Mouse (Mus musculus): Measurements from ENCODE around the gene Gm49322.
A peak's percentile ranks its signal among the peaks of the same experiment; 100 is the strongest.
"Not testable (repeated sequence)": the region's sequence is repeated elsewhere in the genome, so short reads cannot be mapped to it uniquely, and the experiment has no call there.

The Gm49322 gene

DNA sequence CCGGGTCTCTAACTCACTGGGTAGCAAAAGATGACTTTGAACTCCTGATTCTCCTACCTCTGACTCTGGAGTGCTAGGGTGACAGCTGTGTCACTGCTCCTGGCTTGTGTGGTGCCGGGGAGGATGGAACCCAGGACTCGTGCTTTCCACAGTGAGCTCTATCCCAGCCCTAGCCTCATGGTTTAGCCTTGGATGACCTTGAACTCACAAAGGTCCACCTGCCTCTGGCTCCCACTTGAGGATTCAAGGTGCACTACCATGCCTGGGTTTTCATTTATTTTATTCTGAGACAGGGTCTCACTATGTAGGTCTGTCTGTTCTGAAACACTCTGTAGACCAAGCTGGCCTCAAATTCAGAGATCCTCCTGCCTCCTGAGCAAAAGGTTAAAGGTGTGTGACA lies 8.0 kb downstream of the Gm49322 start:
- DNase-seq (ENCODE audit: low spot score) = no peak

DNA sequence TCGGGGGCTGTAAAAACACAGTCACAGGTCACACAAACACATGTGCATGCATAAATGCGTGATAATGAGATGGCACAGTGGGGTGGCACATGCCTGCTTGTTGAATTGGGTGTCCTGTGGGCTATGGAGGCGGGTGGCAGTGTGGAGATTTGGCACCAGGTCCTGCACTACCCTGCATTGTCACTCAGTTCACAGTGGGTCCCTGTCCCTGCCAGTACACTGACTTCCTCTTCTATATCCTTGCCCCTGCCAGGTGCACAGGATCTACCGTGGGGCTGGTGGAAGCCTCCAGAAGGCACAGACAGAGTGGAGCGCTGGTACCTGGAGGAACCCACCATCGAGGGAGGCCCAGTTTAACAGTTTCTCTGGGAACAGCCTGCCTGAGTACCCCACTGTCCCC lies 8.5 kb downstream of the Gm49322 start:
- DNase-seq (ENCODE audit: low spot score) = no peak

GRCm38 (mm10) chr10:80618181-80618580 lies 12.4 kb downstream of the Gm49322 start:
- peak; percentile 73 for DNase-seq (ENCODE audit: low spot score)

DNA sequence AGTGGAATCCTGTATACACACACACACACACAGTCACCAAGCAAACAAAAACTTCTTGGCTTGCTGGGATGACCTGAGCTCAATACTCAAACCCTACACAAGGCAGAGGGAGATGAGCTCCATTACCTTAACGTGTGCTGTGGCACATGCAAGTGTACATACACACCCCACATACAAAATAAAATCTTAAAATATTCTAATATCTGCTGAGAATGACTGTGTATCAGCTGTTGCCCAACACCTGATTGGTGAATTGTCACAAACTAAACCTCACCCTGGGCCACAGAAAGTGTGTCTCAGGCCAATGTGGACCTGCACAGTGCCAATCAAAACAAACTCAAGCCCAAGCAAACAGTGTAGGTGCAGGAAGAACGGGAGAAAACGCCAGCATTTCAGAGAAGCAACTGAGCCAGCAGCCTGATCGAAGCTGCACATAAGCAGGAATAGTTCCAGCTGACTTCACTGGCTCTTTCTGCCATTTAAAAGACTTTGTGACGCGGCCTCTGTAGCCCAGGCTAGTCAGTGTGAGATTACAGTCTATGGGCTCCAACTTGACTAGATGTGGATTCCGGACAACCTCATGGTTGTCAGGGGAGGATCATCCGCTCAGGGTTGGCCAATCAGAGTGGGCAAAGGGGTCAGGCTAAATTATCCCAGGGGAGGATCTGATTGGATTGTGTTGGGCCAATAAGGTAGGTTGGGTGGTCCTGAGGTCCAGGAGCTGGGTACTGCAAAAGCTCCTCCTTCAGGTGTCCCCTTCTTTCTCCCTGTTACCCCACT lies 13.8 kb downstream of the Gm49322 start:
- no peak for DNase-seq (ENCODE audit: low spot score)

DNA sequence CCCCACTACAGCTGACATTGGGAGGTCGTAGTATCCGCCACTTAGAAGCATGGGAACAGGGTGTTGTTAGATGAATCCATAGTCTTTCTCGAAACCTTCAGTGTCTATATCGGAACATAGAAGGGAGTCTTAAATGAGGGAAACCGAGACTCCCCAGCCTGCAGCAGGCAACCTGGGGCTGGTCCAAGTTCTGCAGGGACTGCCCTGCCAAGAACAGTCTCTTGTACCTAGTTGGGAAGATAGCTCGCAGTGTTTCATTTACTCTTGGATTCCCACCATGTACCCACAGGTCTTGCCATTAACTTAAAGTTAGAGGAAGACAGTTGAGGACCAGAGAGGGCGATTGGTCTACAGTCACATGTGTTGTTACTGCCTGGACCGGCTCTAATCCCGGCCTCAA lies 14.5 kb downstream of the Gm49322 start:
- DNase-seq (ENCODE audit: low spot score) = no peak

DNA sequence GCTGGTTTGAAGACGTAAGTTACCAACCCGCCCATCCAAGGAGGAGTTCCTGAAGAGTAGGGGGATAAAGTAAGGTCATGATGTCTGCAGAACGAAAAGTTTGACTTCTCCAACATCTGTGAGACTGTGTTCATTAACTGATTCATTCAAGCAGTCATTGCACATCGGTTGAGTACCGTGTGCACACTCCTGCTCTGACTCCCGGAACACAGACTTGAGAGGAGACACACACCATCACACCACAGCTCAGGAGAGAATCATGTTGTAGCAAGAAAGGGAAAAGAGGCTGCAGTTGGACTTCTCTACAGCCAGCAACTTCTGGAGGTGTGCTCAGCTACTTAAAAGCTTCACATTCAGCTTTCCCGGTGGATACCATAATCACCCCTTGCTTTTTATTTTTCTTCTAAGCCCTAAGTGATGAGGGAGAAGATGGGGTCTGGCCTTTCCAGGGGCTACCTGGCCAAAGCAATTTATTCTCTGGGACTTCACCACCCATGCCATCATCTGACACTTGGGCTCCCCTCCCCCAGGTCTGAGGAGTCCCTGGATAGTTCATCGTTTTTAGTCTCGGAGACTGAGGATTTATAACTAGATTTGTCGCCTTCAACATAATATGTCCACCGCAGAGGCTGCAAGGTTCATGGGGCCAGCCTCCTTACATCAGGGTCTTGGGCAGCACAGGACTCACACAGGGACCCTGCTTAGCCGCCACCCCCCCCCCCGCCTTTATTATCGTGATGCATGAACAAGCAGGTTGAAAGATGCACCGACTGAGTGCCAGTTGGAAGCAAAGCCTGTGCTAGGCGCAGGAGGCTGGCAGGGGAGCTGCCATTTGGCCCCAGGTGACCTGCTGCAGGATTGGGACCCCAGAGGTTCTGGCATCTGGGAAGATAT lies 15.2 kb downstream of the Gm49322 start:
- no peak for DNase-seq (ENCODE audit: low spot score)

DNA sequence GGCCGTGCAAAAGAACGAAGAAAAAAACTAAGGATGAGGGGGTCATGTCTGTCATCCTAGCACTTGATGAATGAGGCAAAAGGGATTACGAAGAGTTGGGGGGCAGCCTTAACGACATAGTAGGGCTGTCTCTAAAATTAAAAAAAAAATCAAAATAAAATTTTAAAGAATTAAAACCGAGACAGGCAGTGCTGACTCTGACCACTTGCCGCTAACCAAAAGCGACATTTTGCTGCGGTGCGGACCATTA lies 15.8 kb downstream of the Gm49322 start:
- DNase-seq (ENCODE audit: low spot score) = no peak

DNA sequence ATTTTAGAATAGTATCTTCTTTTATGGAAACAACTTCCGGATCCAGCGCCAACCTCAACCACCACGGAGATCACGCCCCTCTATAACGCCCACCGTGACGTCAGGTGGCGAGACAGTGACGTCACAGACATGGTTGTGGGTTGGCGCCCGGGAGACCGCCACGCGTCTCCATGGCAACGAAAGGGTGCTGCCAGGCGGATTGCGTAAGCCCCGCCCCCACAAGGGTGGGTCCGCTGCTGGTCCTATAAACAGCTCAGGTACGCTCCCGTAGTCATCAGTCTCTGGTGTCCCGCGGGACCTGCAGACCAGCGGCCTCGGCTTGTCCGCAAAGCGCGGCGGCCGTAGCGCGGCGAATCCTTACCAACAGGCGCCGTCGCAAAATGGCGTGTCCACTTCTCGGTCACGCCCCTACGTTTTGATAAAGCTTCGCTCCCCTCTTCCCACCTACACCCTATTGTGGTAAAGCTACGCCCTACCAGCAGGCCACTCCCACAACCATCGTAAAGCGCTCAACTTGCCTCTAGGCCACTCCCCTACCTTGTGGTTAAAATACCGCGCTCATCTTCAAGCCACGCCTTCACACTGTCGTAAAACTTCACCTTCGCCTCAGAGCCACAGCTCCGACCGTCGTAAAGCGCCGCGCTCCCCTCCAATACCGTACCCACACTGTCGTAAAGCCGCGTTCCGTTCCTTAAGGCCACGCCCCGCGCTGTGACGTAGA lies 16.3 kb downstream of the Gm49322 start:
- DNase-seq (ENCODE audit: low spot score) = peak; percentile 100

DNA sequence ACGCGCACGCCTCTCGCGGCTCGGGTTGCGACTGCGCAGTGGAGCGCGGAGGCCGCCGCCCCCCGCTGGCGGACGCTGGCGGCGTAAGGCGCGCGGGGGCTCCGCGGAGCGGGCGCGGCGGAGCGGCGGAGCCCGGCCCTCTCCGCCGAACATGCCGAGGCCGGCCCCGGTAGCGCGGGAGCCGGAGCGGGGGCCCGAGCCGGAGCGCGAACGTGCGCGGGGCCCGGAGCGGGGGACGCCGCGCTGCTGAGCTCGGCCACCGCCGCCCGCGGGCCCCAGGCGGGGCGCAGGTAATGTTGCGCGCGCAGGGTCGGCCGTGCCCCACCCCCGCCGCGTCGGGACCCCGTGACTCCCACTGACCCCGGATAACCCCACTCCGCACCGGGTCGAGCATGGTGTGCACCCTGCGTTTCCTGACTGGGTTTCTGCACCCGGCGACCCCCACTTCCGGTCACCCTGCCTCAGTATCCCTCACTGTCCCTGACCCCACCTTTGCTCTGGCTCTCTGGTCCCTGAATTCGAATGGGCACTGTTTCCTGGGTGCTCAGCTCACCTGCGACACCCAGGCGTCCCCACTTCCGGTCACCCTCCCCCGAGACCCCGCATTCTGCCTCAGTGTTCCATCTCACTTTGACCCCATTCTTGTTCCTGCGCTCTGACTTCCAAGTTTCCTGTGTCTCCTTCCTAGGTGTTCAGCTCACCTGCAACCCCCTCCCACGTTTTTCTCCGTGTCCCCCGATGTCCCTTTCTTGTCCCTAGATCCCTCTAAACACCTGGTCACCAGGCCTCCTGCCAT lies 17.0 kb downstream of the Gm49322 start, which contains the start of gene Csnk1g2:
Csnk1g2 (plus strand) TSS at position 178 of the 796 bp plus-strand sequence.
- DNase-seq (ENCODE audit: low spot score) = no peak

DNA sequence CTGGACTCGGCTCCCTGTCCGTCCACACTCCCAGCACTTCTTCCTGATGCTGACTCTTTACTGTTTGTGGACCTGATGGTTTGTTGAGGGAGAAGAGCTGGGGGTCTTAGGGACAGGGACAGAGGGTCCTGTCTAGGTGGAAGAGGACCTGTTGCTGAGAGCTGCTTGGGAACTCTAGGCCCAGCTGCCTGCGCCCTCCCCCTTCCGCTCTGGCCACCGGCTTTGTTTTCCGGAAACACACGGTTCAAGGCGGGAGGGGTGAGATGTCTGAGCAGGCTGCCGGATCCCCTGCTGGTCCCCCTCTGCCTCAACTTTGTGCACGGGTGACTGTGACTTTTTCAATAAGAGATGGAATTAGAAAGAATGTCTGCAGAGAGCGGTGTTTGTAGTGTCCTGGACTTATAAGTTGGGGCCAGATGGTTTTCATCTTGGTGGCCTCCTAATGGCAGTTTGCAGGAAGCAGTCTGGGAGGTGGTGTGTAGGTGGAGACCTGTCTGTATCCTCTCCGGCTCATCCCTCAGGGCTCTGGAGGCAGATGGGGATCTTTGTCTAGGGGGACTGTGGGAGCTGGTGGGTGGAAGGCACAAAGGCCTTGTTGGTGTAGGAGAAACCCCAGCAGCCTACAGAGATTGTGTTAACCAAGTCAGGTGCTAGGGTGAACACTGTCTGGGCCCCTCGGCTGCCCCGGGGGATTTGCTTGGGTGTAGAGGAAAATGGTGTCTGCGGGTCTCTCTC lies 17.8 kb downstream of the Gm49322 start:
- DNase-seq (ENCODE audit: low spot score) = peak; percentile 74

- no peak for DNase-seq (ENCODE audit: low spot score)
Observed at GRCm38 (mm10) chr10:80625764-80626163, 19.9 kb downstream of the Gm49322 start.

- no peak for DNase-seq (ENCODE audit: low spot score)
Observed at GRCm38 (mm10) chr10:80627685-80628084, 21.9 kb downstream of the Gm49322 start.

GRCm38 (mm10) chr10:80628925-80629324 lies 23.1 kb downstream of the Gm49322 start:
- DNase-seq (ENCODE audit: low spot score) = no peak

DNA sequence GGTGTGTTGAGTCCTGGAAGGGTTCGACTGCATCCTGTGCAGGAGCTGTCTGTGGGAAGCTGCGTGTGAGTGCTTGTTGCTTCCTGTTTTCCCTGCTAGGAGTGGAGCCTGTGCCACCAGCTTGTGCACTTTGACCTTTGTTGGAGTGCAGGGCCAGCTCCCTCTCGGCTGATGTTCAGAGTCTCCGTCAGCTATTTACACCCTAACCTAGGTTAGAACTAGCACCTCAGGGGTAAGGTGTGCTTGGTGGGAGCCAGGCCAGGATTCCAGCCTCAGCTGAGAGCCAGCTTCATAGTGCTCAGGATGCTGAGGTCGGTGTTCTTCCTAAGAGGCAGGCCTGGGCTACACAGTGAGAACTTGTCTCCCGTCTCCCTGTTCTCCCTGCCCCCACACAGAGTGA lies 29.5 kb downstream of the Gm49322 start:
- DNase-seq (ENCODE audit: low spot score) = no peak

DNA sequence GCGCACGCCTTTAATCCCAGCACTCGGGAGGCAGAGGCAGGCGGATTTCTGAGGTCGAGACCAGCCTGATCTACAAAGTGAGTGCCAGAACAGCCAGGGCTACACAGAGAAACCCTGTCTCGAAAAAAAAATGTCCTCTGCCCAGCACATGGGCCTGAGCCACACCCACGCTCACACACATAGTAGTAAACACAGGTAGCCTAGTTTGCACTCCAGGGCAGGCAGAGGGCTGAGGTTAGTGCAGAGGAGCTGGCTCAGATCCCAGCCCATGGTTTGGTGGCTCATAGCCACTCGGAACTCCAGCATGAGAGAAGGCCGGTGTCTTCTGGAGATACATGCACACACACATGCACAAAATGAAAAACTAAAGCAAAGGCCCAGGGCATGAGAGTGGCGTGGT lies 41.1 kb downstream of the Gm49322 start:
- no peak for DNase-seq (ENCODE audit: low spot score)

DNA sequence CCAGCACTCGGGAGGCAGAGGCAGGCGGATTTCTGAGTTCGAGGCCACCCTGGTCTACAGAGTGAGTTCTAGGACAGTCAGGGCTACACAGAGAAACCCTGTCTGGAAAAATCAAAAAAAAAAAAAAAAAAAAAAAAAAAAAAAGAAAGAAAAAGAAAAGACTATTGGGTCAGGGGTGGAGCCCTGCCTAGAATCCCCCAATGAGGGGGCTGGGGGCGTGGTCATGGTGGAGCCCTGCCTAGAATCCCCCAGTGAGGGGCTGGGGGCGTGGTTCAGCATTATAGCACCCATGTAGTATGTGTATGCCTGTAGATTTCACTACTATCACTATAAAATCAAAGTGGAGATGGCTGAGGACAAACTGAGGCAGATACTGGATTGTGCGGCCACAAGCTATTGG lies 44.1 kb downstream of the Gm49322 start:
- not testable (repeated sequence) for DNase-seq (ENCODE audit: low spot score)

DNA sequence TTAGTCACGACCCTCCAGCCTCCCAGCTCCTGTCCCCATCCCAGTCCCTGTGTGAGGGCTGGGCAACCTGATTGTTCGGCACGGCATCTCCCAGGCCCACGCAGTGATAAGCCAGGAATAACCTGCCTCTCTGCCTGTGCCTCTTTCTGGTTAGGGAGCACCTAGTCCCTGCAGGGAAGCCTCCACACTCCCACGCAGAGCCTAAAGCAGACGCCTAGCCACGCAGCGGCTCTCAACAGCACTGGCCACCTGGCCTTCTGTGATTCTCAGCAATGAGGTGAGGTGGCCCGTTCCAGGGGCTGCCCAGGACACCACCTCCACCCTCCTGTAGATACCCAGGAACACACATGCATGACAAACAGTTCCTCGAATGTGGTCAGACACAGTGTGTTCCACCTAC lies 44.6 kb downstream of the Gm49322 start:
- DNase-seq (ENCODE audit: low spot score) = no peak

- DNase-seq (ENCODE audit: low spot score) = no peak
Observed at GRCm38 (mm10) chr10:80653156-80653720, 47.4 kb downstream of the Gm49322 start.

DNA sequence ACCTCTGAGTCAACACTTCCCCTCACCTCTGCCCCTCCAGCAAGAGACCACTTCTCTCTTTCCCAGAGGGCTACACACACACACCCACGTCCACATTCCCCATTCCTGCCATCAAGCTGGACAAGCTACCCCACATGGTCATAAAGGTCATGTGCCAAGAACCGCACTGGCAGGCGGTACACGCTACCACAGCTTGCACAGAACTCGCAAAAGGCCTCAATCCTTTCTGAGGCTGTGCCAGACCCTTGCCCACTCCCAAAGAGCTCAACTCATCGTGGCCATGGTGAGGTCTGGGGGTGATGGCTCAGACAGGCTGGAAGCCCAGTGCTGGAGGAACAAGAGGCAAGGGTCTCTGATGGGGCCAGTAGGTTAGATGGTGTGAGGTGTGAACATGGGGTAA lies 49.0 kb downstream of the Gm49322 start:
- no peak for DNase-seq (ENCODE audit: low spot score)

- DNase-seq (ENCODE audit: low spot score) = no peak
Observed at GRCm38 (mm10) chr10:80655406-80656129, 49.7 kb downstream of the Gm49322 start.
